Mouse (Mus musculus): ENCODE data around the gene Ptpra. TPM values are rescaled to one million over a fixed set of nuclear protein-coding genes. Genes with fewer than 3 reads are reported as not detected.

Gene Ptpra
- polyA plus RNA-seq, 1 experiment from 2014 or later = 142 TPM

GRCm38 (mm10) chr2:130424126-130424853, 25.8 kb upstream of the Ptpra start, which contains the start of the genes Vps16 and Pced1a:
TSS of gene Vps16 (plus strand) at chr2:130424339.
TSS of gene Pced1a (minus strand) at chr2:130424701.
- Histone ChIP-seq H3K4me3 (peak within 1 kb of the TSS; percentile 60), H3K27ac (peak within 1 kb of the TSS; percentile 95), H3K9me3 (no peaks in the 10 kb centered on the region), H3K4me1 (peaks cover 41% of the 10 kb centered on the region), H3K36me3 (replicated peaks) (no peaks in the 10 kb centered on the region), H3K4me2 (peak within 1 kb of the TSS; percentile 77), H3K9ac (peak within 1 kb of the TSS; percentile 79), H3K27me3 (replicated peaks) (no peaks in the 10 kb centered on the region)
- ATAC-seq (replicated peaks) = peak; percentile 96
- under 1% methylated on average over 58 of the region's 58 CpGs for WGBS

DNA sequence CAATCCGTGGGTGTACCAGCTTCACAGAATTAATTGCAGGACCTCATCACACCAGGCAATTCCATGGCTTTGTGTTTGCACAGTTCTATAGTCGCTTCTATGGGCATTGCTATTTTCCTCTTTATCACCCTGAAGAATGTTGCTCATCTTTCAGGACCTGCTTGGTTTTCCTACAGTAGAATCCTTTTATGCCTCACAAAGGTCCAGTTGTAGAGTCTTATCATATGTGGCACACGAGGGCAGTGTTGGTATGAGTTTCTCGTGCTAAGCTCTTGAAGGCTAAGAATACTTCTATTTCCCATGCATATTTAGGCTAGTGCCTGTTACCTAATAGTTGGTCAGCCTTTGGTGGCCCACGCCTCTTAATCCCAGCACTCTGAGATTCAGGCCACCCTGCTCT, 25.0 kb upstream of the Ptpra start:
- H3K9me3 ChIP-seq = no peaks in the 10 kb centered on the region
- H3K36me3 ChIP-seq (replicated peaks) = no peaks in the 10 kb centered on the region
- ATAC-seq (replicated peaks) = no peak
- H3K4me2 ChIP-seq = peak overlapping the region; percentile 77
- peak overlapping the region; percentile 79 for H3K9ac ChIP-seq
- peak overlapping the region; percentile 60 for H3K4me3 ChIP-seq
- WGBS = 40% methylated on average over 5 of the region's 5 CpGs
- peaks cover 41% of the 10 kb centered on the region for H3K4me1 ChIP-seq
- H3K27me3 ChIP-seq (replicated peaks) = no peaks in the 10 kb centered on the region
- peak overlapping the region; percentile 95; the same call in 1 of the 2 replicates for H3K27ac ChIP-seq

GRCm38 (mm10) chr2:130429851-130430250, 20.2 kb upstream of the Ptpra start:
- Histone ChIP-seq H3K9ac (no peak overlapping the region), H3K27ac (no peak overlapping the region), H3K4me3 (no peak overlapping the region), H3K4me2 (no peak overlapping the region), H3K27me3 (replicated peaks) (no peaks in the 10 kb centered on the region), H3K36me3 (replicated peaks) (no peaks in the 10 kb centered on the region), H3K9me3 (no peaks in the 10 kb centered on the region), H3K4me1 (peaks cover 14% of the 10 kb centered on the region)
- ATAC-seq (replicated peaks) = no peak
- 71% methylated on average over 2 of the region's 2 CpGs for WGBS

GRCm38 (mm10) chr2:130430484-130430883, 19.6 kb upstream of the Ptpra start:
- Histone ChIP-seq H3K9me3 (no peaks in the 10 kb centered on the region), H3K27ac (no peak overlapping the region), H3K4me2 (no peak overlapping the region), H3K27me3 (replicated peaks) (no peaks in the 10 kb centered on the region), H3K9ac (no peak overlapping the region), H3K4me1 (peaks cover 7% of the 10 kb centered on the region), H3K4me3 (no peak overlapping the region), H3K36me3 (replicated peaks) (no peaks in the 10 kb centered on the region)
- no peak for ATAC-seq (replicated peaks)
- 82% methylated on average over 3 of the region's 3 CpGs for WGBS

DNA sequence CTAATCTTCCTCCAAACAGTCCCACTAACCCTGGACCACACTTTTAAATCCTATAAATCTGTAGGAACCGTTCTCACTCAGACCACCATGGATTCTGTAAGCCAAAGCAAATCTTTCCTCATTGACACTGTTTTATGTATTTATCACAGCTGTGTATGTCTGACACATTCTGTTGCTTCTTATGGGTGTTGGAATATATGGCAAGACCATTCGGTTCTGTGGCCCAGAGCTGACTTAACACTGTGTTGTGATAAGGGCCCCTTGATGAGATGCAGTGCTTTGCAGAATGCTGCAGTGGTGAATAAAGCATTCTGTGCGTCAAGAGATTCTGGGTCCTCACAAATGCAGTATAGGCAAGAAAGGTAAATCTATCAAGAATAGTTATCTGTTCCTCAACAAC, 17.9 kb upstream of the Ptpra start:
- Histone ChIP-seq H3K4me1 (no peaks in the 10 kb centered on the region), H3K4me2 (no peak overlapping the region), H3K9me3 (no peaks in the 10 kb centered on the region), H3K27me3 (replicated peaks) (no peaks in the 10 kb centered on the region), H3K27ac (no peak overlapping the region), H3K4me3 (no peak overlapping the region), H3K36me3 (replicated peaks) (no peaks in the 10 kb centered on the region), H3K9ac (no peak overlapping the region)
- no peak for ATAC-seq (replicated peaks)
- 92% methylated on average over 3 of the region's 3 CpGs for WGBS

GRCm38 (mm10) chr2:130433152-130433551, 16.9 kb upstream of the Ptpra start:
- 0 out of 2 replicates have a peak, but pooled peaks have one; percentile 42 for ATAC-seq (replicated peaks)
- Histone ChIP-seq H3K9me3 (no peaks in the 10 kb centered on the region), H3K4me2 (no peak overlapping the region), H3K4me3 (no peak overlapping the region), H3K27ac (no peak overlapping the region), H3K9ac (no peak overlapping the region), H3K36me3 (replicated peaks) (peaks cover under 1% of the 10 kb centered on the region; the same call in 1 of the 2 replicates), H3K4me1 (no peaks in the 10 kb centered on the region), H3K27me3 (replicated peaks) (no peaks in the 10 kb centered on the region)
- WGBS = 25% methylated on average over 4 of the region's 4 CpGs

GRCm38 (mm10) chr2:130436769-130437168, 13.3 kb upstream of the Ptpra start:
- no peaks in the 10 kb centered on the region for H3K4me1 ChIP-seq
- H3K27me3 ChIP-seq (replicated peaks) = no peaks in the 10 kb centered on the region
- WGBS = 94% methylated on average over 1 of the region's 1 CpGs
- H3K4me2 ChIP-seq = no peak overlapping the region
- peaks cover 16% of the 10 kb centered on the region; the same call in 1 of the 2 replicates for H3K36me3 ChIP-seq (replicated peaks)
- H3K27ac ChIP-seq = no peak overlapping the region
- H3K9ac ChIP-seq = no peak overlapping the region
- no peak overlapping the region for H3K4me3 ChIP-seq
- ATAC-seq (replicated peaks) = no peak
- H3K9me3 ChIP-seq = no peaks in the 10 kb centered on the region

GRCm38 (mm10) chr2:130438861-130439260, 11.2 kb upstream of the Ptpra start:
- Histone ChIP-seq H3K4me3 (no peak overlapping the region), H3K4me1 (no peaks in the 10 kb centered on the region), H3K27ac (no peak overlapping the region), H3K9me3 (no peaks in the 10 kb centered on the region), H3K9ac (no peak overlapping the region), H3K27me3 (replicated peaks) (no peaks in the 10 kb centered on the region), H3K4me2 (no peak overlapping the region), H3K36me3 (replicated peaks) (peaks cover 35% of the 10 kb centered on the region)
- no peak for ATAC-seq (replicated peaks)
- 96% methylated on average over 3 of the region's 3 CpGs for WGBS

- H3K4me2 ChIP-seq = no peak overlapping the region
- H3K27me3 ChIP-seq (replicated peaks) = no peaks in the 10 kb centered on the region
- no peaks in the 10 kb centered on the region for H3K4me1 ChIP-seq
- WGBS = 91% methylated on average over 4 of the region's 4 CpGs
- no peaks in the 10 kb centered on the region for H3K9me3 ChIP-seq
- ATAC-seq (replicated peaks) = no peak
- peaks cover 42% of the 10 kb centered on the region for H3K36me3 ChIP-seq (replicated peaks)
- H3K27ac ChIP-seq = no peak overlapping the region
- no peak overlapping the region for H3K4me3 ChIP-seq
- no peak overlapping the region for H3K9ac ChIP-seq
Measured at GRCm38 (mm10) chr2:130439840-130440480, 10.1 kb upstream of the Ptpra start.

DNA sequence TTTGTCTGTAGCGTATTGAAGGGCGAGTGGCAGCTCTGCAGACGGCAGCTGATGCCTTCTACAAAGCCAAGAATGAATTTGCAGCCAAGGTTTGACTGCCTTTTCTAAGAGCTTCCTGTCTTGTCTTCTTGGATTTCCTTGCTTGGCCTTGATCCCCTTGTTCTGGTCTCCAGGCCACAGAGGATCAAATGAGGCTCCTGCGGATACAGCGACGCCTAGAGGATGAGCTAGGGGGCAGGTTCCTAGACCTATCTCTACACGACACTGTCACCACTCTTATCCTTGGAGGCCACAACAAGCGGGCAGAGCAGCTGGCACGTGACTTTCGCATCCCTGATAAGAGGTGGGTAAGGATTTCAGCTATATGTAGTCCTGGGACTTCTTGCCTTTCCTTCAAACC, 7.9 kb upstream of the Ptpra start:
- Histone ChIP-seq H3K4me2 (no peak overlapping the region), H3K27ac (no peak overlapping the region), H3K36me3 (replicated peaks) (peaks cover 42% of the 10 kb centered on the region), H3K9me3 (no peaks in the 10 kb centered on the region), H3K4me3 (no peak overlapping the region), H3K27me3 (replicated peaks) (no peaks in the 10 kb centered on the region), H3K4me1 (no peaks in the 10 kb centered on the region), H3K9ac (no peak overlapping the region)
- ATAC-seq (replicated peaks) = no peak
- WGBS = 79% methylated on average over 10 of the region's 10 CpGs

- Histone ChIP-seq H3K4me2 (no peak overlapping the region), H3K27ac (no peak overlapping the region), H3K4me1 (peaks cover 31% of the 10 kb centered on the region), H3K27me3 (replicated peaks) (0 out of 2 replicates have a peak, but pooled peaks cover 7% of the 10 kb centered on the region), H3K36me3 (replicated peaks) (peaks cover 10% of the 10 kb centered on the region), H3K9me3 (no peaks in the 10 kb centered on the region), H3K9ac (no peak overlapping the region), H3K4me3 (no peak overlapping the region)
- no peak for ATAC-seq (replicated peaks)
Measured at GRCm38 (mm10) chr2:130448449-130448848, 1.6 kb upstream of the Ptpra start.

GRCm38 (mm10) chr2:130449021-130449793, 871 bp upstream of the Ptpra start:
- ATAC-seq (replicated peaks) = no peak; the same call in 1 of the 2 replicates
- Histone ChIP-seq H3K9me3 (no peaks in the 10 kb centered on the region), H3K4me3 (peak overlapping the region; percentile 70), H3K36me3 (replicated peaks) (peaks cover 3% of the 10 kb centered on the region; the same call in 1 of the 2 replicates), H3K9ac (peak overlapping the region; percentile 67; the same call in 1 of the 2 replicates), H3K4me1 (peaks cover 34% of the 10 kb centered on the region), H3K27ac (no peak overlapping the region), H3K27me3 (replicated peaks) (0 out of 2 replicates have a peak, but pooled peaks cover 7% of the 10 kb centered on the region), H3K4me2 (peak overlapping the region; percentile 80)
- WGBS = 9% methylated on average over 17 of the region's 17 CpGs
